Mouse (Mus musculus): ENCODE results near the gene Slc39a3.

GRCm38 (mm10) chr10:81072290-81072689, 35.1 kb upstream of the Slc39a3 start:
- TF ChIP-seq GATA1 (IDR thresholded peaks at IDR 0.05; ENCODE audit: low read length) (no peak), TAL1 (IDR thresholded peaks at IDR 0.05; ENCODE audit: low read length) (no peak)

All from erythroblast, embryonic 14.5 days (primary cell).